Mouse (Mus musculus): ENCODE measurements around the gene 4930415O20Rik. TPM values are rescaled to one million over a fixed set of nuclear protein-coding genes. Genes with fewer than 3 reads are reported as not detected.
"Not testable (repeated sequence)": the region's sequence is repeated elsewhere in the genome, so short reads cannot be mapped to it uniquely, and the experiment has no call there.

4930415O20Rik gene
- total RNA-seq, 4 experiments from 2014 or later, result 0.63 TPM; not detected in 3

DNA sequence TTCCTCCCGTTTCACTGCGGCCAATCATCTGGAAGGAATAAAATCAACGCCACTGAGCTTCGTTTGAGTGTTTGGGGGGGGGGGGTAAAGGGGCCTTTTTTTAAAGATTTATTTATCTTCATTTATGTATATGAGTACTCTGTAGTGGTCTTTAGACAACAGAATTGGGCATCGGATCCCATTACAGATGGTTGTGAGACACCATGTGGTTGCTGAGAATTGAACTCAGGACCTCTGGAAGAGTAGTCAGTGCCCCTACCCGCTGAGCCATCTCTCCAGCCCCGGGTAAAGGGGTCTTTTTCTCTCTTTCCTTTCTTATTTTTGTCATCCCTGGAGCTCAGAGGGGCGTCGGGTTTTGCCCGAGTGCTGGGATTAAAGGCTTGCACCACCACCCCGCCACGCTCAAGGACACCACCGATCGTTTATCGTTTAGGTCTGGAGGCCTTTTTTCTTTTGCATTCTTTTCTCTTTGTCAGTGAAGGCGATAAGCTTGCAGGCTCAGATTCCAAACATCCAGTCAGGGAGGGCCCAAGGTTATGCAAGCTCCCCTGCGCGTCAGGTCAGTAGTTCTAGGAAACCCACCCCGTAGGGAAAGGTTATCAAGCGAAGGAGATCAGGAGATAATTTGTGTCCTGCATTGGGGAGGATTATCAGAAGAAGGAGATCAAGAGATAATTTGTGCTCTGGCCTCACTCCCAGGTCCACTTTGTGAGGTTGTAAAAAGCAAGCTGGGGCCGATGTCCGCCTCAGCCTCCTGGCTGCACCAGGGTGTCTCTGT, 2.4 kb upstream of the 4930415O20Rik start:
- no peak for DNase-seq (ENCODE audit: low spot score in 2 of 2)

- no peak for DNase-seq (ENCODE audit: low spot score in 2 of 2)
Measured at GRCm38 (mm10) chr15:98569216-98569615, 1.6 kb upstream of the 4930415O20Rik start.

- no peak for DNase-seq (ENCODE audit: low spot score in 2 of 2)
Measured at GRCm38 (mm10) chr15:98569795-98570365, 924 bp upstream of the 4930415O20Rik start.

DNA sequence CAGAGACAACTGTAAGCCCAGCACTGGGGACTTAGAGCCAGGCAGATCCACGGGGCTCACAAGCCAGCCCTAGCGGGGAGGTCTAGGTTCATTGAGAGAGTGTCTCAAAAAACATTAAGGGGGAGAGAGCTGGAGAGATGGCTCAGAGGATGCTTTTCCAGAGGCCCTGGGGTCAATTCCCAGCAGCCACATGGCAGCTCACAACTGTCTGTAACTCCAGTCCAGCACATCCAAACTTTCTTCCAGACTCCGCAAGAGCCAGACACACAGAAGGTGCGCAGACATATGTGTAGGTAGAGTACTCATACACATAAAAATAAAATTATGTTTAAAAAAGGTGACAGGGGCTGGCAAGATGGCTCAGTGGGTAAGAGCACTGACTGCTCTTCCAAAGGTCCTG, 2.5 kb downstream of the 4930415O20Rik start:
- DNase-seq (ENCODE audit: low spot score in 2 of 2), result no peak

DNA sequence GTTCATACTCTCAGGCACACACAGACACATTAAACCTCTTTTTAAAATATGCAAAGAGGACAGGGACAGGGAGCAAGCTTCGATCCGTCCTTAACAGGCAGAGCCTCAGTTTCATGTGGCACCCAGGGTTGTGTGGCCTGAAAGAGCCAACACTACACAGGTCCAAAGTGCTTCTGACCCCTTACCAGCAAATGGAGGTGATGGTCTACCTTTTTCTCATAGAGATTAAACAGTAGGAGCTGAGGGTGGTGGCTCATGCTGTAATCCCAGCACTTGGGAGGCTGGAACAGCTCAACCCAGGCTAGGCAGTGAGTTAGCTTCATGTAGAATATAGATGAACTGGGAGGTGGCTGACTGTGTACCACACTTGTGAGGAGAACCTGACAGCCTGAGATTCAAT, 8.5 kb downstream of the 4930415O20Rik start:
- no peak for DNase-seq (ENCODE audit: low spot score in 2 of 2)

DNA sequence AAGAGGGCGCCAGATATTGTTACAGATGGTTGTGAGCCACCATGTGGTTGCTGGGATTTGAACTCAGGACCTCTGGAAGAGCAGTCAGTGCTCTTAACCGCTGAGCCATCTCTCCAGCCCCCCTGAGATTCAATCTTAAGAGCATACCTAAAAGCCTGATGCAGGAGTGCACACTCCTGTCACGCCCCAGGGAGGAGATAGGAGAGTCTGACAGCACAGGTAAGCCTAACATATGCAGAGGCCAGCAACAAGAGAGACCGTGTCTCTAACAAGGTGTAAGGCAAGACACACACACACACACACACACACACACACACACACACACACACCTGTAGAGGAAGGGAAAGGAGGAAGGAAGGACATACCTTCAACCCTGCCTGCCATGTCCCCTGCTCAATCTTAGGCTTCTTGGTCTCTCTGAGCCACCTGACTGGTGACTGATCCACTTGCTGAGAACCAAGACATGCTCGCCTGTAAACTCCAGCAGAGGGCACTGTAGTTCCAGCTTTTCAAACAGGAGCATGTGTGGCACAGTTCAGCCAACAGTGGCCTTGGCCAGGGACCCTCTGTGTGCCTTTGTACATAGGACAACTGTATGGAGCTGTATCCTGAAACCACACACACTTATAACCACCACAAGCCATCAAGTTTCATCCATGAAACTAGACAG, 9.1 kb downstream of the 4930415O20Rik start:
- peak; percentile 62 to 70 for DNase-seq (ENCODE audit: low spot score in 2 of 2)

GRCm38 (mm10) chr15:98582410-98582809, 11.6 kb downstream of the 4930415O20Rik start:
- DNase-seq (ENCODE audit: low spot score in 2 of 2), result no peak

- no peak for DNase-seq (ENCODE audit: low spot score in 2 of 2)
Measured at GRCm38 (mm10) chr15:98582996-98583395, 12.2 kb downstream of the 4930415O20Rik start.

- no peak for DNase-seq (ENCODE audit: low spot score in 2 of 2)
Measured at GRCm38 (mm10) chr15:98585421-98585820, 14.6 kb downstream of the 4930415O20Rik start.

DNA sequence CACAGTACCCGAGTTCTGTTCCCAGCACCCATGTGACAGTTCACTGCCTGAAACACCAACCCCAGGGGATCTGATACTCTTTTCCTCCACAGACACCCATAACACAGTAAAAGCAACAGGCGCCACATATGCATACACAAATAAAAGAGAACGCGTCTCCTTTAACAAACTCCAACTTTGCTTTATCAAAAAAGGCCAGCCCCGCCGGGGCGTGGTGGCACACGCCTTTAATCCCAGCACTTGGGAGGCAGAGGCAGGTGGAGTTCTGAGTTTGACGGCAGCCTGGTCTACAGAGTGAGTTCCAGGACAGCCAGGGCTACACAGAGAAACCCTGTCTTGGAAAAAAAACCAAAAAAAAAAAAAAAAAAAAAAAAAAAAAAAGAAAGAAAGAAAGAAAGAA, 15.3 kb downstream of the 4930415O20Rik start:
- not testable (repeated sequence) for DNase-seq (ENCODE audit: low spot score in 2 of 2)

DNA sequence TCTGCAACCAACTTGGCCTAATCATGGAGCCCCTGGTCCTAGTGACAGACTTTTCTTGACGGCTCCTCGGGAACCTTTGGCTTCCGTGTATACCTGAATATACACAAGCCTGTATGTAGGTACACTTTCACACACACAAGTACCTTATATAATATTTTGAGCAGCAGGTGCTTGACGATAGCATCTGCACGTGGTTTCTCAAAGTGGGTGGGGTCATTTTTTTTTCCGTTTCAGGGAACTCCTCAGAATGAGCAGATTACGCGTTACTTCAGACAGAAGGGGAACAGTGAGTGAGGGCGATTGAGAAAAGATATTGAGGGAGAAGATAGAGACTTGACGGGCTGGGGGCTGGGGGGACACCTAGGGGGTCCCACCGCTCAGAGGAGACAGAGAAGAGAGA, 16.9 kb downstream of the 4930415O20Rik start:
- no peak for DNase-seq (ENCODE audit: low spot score in 2 of 2)

DNA sequence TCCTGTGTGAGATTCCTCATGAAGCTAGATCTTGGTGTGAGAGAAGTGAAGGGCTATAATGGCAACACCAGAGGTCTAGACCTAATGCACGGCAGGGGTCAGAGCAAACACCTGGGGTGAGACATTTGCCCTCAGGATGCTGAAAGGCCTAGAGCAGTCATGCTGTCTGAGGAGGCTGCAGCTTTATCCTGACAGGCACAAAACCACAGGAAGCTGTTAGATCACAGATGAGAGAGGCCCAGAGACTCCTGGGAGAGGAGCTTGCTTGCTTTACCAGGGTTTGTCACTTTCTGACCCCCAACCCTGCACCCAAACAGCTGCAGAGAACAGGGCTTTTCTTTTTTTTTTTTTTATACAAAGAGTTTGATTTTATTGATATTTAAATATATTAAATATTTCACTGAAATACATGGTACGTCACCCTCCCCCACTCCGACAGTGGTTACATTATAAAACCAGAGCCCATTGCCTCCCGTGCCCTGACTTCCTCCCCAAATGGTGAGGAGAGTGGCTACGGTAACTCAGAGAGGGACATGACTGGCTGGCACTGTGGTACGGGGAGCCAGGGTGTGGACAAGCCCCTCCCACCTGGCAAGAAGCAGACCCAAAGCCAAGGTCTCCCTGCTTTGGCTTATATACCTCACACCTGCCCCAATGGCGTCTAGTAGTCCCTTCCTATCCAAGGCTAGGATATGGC, 19.0 kb downstream of the 4930415O20Rik start:
- DNase-seq (ENCODE audit: low spot score in 2 of 2), result no peak

DNA sequence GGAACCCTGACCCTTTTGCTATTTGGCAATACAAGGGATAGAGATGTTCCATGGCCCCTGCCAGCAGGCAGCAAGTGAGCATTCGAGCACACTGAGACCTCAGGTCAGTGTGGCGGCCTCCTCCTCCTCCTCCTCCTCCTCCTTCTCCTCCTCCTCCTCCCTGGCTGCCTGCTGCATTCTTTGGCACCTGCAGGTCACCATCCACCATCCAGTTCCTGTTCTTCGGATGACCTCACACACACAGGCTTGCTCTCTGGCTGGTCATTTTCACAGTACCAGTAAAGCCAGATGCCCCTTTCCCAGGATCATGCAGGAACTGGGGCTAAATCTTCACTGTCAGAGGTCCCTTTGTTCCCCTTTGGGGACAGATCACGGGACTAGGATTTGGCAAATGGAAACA, 20.6 kb downstream of the 4930415O20Rik start:
- no peak for DNase-seq (ENCODE audit: low spot score in 2 of 2)

DNA sequence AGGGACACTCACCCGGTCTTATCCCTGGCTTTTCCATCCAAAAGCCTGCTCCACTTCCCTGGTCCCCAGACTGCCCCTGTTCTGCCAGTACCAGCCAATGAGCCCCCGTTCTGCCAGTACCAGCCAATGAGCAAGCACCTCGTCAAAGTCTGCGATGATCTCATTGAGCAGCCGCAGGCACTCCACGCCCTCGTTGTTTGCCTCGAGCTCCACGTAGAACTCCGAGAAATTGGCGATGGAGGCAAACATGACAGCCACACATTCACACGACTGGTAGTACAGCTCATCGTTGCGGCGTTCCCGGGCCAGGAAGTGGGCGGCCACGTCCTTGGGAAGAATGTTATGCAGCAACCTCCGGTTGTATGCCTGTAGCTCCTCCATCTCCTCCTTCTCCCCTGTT, 23.4 kb downstream of the 4930415O20Rik start:
- no peak for DNase-seq (ENCODE audit: low spot score in 2 of 2)

- DNase-seq (ENCODE audit: low spot score in 2 of 2), result no peak
Measured at GRCm38 (mm10) chr15:98595049-98595448, 24.2 kb downstream of the 4930415O20Rik start.

- DNase-seq (ENCODE audit: low spot score in 2 of 2), result no peak
Measured at GRCm38 (mm10) chr15:98596609-98597008, 25.8 kb downstream of the 4930415O20Rik start.

GRCm38 (mm10) chr15:98600036-98600709, 29.4 kb downstream of the 4930415O20Rik start:
- DNase-seq (ENCODE audit: low spot score in 2 of 2), result no peak

DNA sequence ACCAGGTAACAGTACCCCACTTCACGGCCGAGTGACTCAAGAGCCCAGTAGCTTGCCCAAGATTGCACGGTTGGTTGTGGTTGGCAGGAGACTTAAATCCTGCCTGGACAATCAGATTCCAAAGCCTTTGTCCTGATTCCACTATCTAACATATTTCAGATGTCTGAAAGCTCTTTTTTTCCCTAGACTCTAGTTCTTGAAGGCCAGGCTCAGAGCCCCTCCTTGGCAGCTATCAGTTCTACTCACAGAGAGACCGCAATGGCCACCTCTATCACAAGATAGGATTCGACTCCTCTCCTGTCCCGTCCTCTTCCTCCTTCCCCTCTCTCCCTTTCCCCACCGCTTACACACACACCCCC, 31.0 kb downstream of the 4930415O20Rik start:
- DNase-seq (ENCODE audit: low spot score in 2 of 2), result no peak

DNA sequence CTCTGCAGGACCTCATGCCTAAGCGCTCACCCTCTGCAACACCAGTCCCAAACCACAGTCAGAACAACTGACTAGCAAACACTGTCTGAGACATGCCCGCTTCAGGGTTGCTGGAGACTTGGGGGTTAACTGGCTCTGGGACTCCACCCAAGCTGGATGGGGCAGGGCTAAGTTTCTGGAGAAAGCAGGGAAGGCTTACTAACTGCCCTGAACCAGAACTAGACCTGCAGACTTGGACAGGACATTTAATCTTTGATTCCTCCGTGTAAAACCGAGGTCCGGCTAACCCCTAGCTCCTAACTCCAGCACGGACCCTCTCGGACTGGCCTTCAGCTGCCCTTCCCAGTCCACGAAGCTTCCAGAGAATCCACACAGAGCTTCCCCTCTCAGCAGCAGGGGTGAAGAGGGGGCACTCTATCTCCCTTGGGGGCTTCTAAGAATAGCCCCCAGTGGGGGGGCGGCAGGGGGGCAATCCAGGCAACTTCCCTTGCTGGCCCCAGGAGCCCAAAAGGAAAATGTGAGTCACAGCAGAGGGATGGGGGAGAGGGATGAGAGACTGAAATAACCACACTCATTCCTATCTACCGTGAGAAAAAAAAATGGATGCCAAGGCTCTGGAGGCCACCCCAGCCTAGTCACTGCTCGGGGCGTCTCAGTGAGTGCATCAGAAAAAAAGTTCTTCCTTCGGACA, 31.5 kb downstream of the 4930415O20Rik start:
- DNase-seq (ENCODE audit: low spot score in 2 of 2), result peak in 1 of 2 experiments; percentile 55

GRCm38 (mm10) chr15:98602921-98603458, 32.2 kb downstream of the 4930415O20Rik start:
- DNase-seq (ENCODE audit: low spot score in 2 of 2), result no peak

All from gastrocnemius, adult 8-10 months (tissue).